Mouse (Mus musculus): ENCODE measurements around the gene Odaph. TPM values are rescaled to one million over a fixed set of nuclear protein-coding genes. Genes with fewer than 3 reads are reported as not detected.
"Not testable (repeated sequence)": the region's sequence is repeated elsewhere in the genome, so short reads cannot be mapped to it uniquely, and the experiment has no call there.

The Odaph gene
- not detected in 2 replicates for polyA plus RNA-seq (2014; fragmentation: Nextera tagmentation; extraction: Ambion mirVana)

DNA sequence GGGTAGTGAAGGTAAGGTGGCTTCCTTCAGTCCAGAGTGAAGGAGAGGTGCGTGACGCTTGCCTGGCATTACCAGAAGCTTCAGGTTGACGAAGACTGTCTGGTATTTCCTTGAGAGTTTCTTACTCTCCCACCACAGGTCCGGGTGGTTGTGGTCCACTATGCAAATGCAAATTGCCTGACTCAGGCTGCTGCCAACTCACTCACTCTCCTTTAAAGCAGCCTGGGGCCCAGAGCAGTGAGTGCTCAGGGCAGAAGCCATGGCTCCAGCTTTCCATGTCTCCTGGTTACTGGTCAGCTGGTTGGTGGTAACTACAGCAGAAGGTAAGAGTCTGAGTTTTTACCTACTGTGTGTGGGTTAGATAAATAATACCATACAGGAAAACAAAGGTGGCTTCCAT lies at the start of gene Odaph:
Gene Odaph (plus strand): TSS at position 240 of the 400 bp plus-strand sequence.
- Histone ChIP-seq H3K9me3 (ENCODE audit: control insufficient read depth, low read length) (no peaks in the 10 kb centered on the region), H3K4me3 (ENCODE audit: low read length) (no peak within 1 kb of the TSS), H3K4me1 (ENCODE audit: control insufficient read depth, insufficient read depth, low read length) (no peaks in the 10 kb centered on the region), H3K9ac (ENCODE audit: low read depth, low read length) (no peak within 1 kb of the TSS), H3K27me3 (ENCODE audit: control insufficient read depth, insufficient read depth, low read length) (no peaks in the 10 kb centered on the region), H3K4me2 (replicated peaks; ENCODE audit: low read depth, low read length) (no peak within 1 kb of the TSS), H3K27ac (ENCODE audit: low read depth, low read length) (no peak within 1 kb of the TSS), H3K36me3 (ENCODE audit: control insufficient read depth, insufficient read depth, low read length) (no peaks in the 10 kb centered on the region)
- WGBS, result 69% methylated on average over 4 of the region's 4 CpGs
- no peak for ATAC-seq (ENCODE audit: low FRiP score, low TSS enrichment)

DNA sequence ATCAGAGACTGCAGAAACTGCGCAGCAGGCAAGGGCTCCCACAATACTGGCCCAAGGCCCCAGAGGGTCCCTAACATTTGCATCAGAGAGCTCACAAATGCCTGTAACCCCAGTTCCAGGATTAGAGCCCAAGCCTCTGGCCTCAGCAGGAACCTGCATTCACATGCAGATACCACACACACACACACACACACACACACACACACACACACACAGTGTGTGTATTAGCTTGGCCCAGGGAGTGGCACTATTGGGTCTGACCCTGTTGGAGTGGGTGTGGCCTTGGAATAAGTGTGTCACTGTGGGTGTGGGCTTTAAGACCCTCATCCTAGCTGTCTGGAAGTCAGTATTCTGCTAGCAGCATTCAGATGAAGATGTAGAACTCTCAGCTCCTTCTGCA lies 41.7 kb upstream of the Odaph start:
- H3K27me3 ChIP-seq (ENCODE audit: control insufficient read depth, insufficient read depth, low read length); H3K27ac ChIP-seq (ENCODE audit: low read depth, low read length); H3K4me3 ChIP-seq (ENCODE audit: low read length); H3K9me3 ChIP-seq (ENCODE audit: control insufficient read depth, low read length); ATAC-seq (ENCODE audit: low FRiP score, low TSS enrichment); H3K4me1 ChIP-seq (ENCODE audit: control insufficient read depth, insufficient read depth, low read length); H3K4me2 ChIP-seq (replicated peaks; ENCODE audit: low read depth, low read length); H3K9ac ChIP-seq (ENCODE audit: low read depth, low read length): not testable (repeated sequence)
- H3K36me3 ChIP-seq (ENCODE audit: control insufficient read depth, insufficient read depth, low read length), result peaks cover 30% of the 10 kb centered on the region
- WGBS, result 65% methylated on average over 1 of the region's 1 CpGs

DNA sequence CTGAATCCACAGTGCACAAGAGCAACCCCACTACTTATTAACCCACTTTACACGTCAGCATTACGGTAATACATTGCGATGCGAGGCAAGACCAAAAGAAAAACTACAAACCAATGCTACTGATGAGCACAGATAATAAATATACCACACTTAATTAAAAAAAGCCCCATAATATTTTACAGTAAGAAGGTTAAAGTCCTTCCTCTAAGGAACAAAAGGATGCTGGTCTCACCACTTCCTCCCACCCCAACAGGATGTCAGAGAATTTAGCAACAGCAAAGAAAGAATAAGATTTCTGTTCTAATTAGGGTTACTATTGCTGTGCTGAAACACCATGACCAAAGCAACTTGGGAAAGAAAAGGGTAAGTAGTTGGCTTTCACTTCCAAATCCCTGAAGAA lies 40.3 kb upstream of the Odaph start:
- Histone ChIP-seq H3K4me3 (ENCODE audit: low read length) (no peak overlapping the region), H3K27ac (ENCODE audit: low read depth, low read length) (no peak overlapping the region), H3K9me3 (ENCODE audit: control insufficient read depth, low read length) (no peaks in the 10 kb centered on the region), H3K9ac (ENCODE audit: low read depth, low read length) (no peak overlapping the region), H3K27me3 (ENCODE audit: control insufficient read depth, insufficient read depth, low read length) (no peaks in the 10 kb centered on the region), H3K36me3 (ENCODE audit: control insufficient read depth, insufficient read depth, low read length) (peaks cover 43% of the 10 kb centered on the region), H3K4me2 (replicated peaks; ENCODE audit: low read depth, low read length) (no peak overlapping the region), H3K4me1 (ENCODE audit: control insufficient read depth, insufficient read depth, low read length) (no peaks in the 10 kb centered on the region)
- no peak for ATAC-seq (ENCODE audit: low FRiP score, low TSS enrichment)
- WGBS, result 98% methylated on average over 4 of the region's 4 CpGs

DNA sequence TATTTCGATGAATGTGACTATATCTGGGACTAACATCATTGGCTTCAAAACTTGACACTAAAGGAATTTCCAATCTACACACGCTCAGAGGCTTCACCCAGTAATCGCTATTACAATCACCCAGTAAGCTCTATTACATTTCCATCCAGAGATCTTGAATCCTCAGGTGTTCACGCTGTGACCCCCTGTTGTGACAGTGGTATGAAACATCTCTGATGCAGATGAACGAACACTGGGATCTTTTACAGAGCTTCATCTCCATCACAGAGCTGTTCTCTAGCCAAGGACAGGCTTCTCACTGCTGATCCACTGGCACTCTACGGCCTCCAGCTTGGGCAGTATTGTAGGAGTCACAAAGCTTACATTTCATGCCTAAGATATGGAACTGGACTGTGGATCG lies 37.8 kb upstream of the Odaph start:
- H3K36me3 ChIP-seq (ENCODE audit: control insufficient read depth, insufficient read depth, low read length), result peaks cover 60% of the 10 kb centered on the region
- no peak overlapping the region for H3K27ac ChIP-seq (ENCODE audit: low read depth, low read length)
- H3K4me3 ChIP-seq (ENCODE audit: low read length), result no peak overlapping the region
- no peaks in the 10 kb centered on the region for H3K9me3 ChIP-seq (ENCODE audit: control insufficient read depth, low read length)
- no peaks in the 10 kb centered on the region for H3K27me3 ChIP-seq (ENCODE audit: control insufficient read depth, insufficient read depth, low read length)
- WGBS, result 90% methylated on average over 7 of the region's 7 CpGs
- no peak overlapping the region for H3K4me2 ChIP-seq (replicated peaks; ENCODE audit: low read depth, low read length)
- no peaks in the 10 kb centered on the region for H3K4me1 ChIP-seq (ENCODE audit: control insufficient read depth, insufficient read depth, low read length)
- ATAC-seq (ENCODE audit: low FRiP score, low TSS enrichment), result no peak
- H3K9ac ChIP-seq (ENCODE audit: low read depth, low read length), result no peak overlapping the region

DNA sequence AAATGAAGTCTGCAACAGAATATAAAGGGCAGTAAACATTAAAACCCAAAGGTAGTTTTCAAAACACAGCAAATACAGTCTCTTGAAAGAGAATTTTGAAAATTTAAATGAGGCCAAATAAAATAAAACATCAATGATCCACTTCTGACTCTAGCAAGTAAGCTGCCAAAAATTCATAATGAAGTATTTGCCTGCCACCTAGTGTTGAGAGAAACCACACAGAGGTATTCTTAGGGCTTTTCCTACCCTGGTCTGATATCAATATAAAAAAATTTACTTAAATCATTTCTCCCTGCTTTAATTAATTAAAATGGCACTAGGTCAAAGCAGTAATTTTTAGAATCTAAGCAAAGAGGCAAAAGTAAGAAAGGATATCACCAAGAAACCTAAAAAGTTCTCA lies 35.9 kb upstream of the Odaph start:
- no peaks in the 10 kb centered on the region for H3K27me3 ChIP-seq (ENCODE audit: control insufficient read depth, insufficient read depth, low read length)
- no peak overlapping the region for H3K9ac ChIP-seq (ENCODE audit: low read depth, low read length)
- ATAC-seq (ENCODE audit: low FRiP score, low TSS enrichment), result no peak
- H3K27ac ChIP-seq (ENCODE audit: low read depth, low read length), result no peak overlapping the region
- no peak overlapping the region for H3K4me2 ChIP-seq (replicated peaks; ENCODE audit: low read depth, low read length)
- H3K9me3 ChIP-seq (ENCODE audit: control insufficient read depth, low read length), result no peaks in the 10 kb centered on the region
- H3K4me3 ChIP-seq (ENCODE audit: low read length), result no peak overlapping the region
- peaks cover 69% of the 10 kb centered on the region for H3K36me3 ChIP-seq (ENCODE audit: control insufficient read depth, insufficient read depth, low read length)
- no peaks in the 10 kb centered on the region for H3K4me1 ChIP-seq (ENCODE audit: control insufficient read depth, insufficient read depth, low read length)

DNA sequence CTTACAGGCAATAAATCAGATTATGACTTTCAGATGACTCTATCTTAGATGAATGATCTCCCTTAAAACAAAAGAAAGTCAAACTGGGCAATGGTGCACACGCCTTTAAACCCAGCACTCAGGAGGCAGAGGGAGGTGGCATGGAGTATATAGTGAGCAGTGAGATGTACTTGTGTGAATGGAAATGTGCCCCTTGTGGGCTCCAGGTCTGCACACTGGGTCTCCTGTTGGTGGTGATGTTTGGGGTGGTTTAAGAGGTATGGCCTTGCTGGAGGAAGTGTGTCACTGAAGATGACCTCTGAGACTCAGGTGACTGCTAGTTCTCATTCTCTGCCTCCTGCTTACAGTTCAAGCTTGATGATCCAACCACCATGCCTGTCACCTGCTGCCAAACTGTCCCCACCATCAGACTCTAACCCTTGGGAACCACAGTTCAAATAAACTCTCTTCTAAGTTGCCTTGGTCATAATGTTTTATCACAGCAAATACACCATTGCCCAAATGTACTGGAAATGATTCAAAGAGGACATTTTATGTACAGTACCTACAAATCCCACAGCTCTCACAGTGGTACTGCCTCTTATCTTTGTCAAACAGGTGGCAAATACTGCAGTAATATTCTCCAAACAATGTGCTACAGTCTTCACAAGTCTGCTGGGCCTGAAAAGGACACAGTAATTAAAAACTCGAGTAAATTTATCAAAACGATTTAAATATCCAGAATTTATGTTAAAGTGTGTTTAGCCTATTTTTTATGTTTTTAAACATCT lies 30.1 kb upstream of the Odaph start:
- H3K4me1 ChIP-seq (ENCODE audit: control insufficient read depth, insufficient read depth, low read length), result peaks cover 15% of the 10 kb centered on the region
- 92% methylated on average over 3 of the region's 3 CpGs for WGBS
- H3K27ac ChIP-seq (ENCODE audit: low read depth, low read length), result no peak overlapping the region
- no peak for ATAC-seq (ENCODE audit: low FRiP score, low TSS enrichment)
- H3K9me3 ChIP-seq (ENCODE audit: control insufficient read depth, low read length), result no peaks in the 10 kb centered on the region
- no peaks in the 10 kb centered on the region for H3K27me3 ChIP-seq (ENCODE audit: control insufficient read depth, insufficient read depth, low read length)
- no peak overlapping the region for H3K4me2 ChIP-seq (replicated peaks; ENCODE audit: low read depth, low read length)
- peaks cover 40% of the 10 kb centered on the region for H3K36me3 ChIP-seq (ENCODE audit: control insufficient read depth, insufficient read depth, low read length)
- no peak overlapping the region for H3K4me3 ChIP-seq (ENCODE audit: low read length)
- H3K9ac ChIP-seq (ENCODE audit: low read depth, low read length), result no peak overlapping the region

DNA sequence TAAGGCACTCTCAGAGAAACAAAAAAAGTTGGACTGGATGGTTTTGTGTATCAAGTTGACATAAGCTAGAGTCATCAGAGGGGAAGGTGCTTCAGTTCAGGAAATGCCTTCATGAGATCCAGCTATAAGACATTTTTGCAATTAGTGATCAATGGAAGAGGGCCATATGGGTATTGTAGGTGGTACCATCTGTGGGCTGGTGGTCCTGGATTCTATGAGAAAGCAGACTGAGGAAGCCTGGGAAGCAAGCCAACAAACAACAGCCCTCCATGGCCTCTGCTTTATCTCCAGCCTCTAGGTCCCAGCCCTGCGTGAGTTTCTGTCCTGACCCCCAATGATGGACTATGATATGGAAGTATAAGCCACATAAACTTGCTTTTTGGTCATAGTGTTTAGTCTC lies 28.2 kb upstream of the Odaph start:
- H3K36me3 ChIP-seq (ENCODE audit: control insufficient read depth, insufficient read depth, low read length), result peaks cover 26% of the 10 kb centered on the region
- H3K27ac ChIP-seq (ENCODE audit: low read depth, low read length), result no peak overlapping the region
- no peak overlapping the region for H3K4me2 ChIP-seq (replicated peaks; ENCODE audit: low read depth, low read length)
- no peak overlapping the region for H3K9ac ChIP-seq (ENCODE audit: low read depth, low read length)
- no peak overlapping the region for H3K4me3 ChIP-seq (ENCODE audit: low read length)
- WGBS, result 80% methylated on average over 1 of the region's 1 CpGs
- ATAC-seq (ENCODE audit: low FRiP score, low TSS enrichment), result no peak
- H3K27me3 ChIP-seq (ENCODE audit: control insufficient read depth, insufficient read depth, low read length), result no peaks in the 10 kb centered on the region
- H3K9me3 ChIP-seq (ENCODE audit: control insufficient read depth, low read length), result no peaks in the 10 kb centered on the region
- peaks cover 15% of the 10 kb centered on the region for H3K4me1 ChIP-seq (ENCODE audit: control insufficient read depth, insufficient read depth, low read length)

DNA sequence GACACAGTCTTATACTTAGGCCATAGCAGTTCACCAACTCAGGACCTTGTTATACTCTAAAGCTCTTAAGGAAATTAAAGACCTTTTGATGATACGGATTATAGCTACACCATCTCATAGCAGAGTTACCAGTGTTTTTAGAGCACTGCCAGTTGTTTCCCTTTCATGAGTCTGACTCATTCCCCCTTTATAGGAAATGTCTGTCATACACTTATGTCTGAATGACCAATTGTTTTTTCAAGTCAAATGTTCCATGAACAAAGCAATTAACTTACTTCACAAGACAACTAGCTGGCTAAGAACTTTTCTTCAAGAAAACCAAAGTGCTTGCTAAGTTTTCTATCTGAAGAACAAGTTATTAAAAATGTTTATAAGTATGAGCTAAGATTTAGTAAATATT lies 27.3 kb upstream of the Odaph start:
- no peaks in the 10 kb centered on the region for H3K9me3 ChIP-seq (ENCODE audit: control insufficient read depth, low read length)
- no peak overlapping the region for H3K4me2 ChIP-seq (replicated peaks; ENCODE audit: low read depth, low read length)
- no peak overlapping the region for H3K9ac ChIP-seq (ENCODE audit: low read depth, low read length)
- no peak for ATAC-seq (ENCODE audit: low FRiP score, low TSS enrichment)
- H3K4me1 ChIP-seq (ENCODE audit: control insufficient read depth, insufficient read depth, low read length), result peaks cover 15% of the 10 kb centered on the region
- no peak overlapping the region for H3K4me3 ChIP-seq (ENCODE audit: low read length)
- H3K27me3 ChIP-seq (ENCODE audit: control insufficient read depth, insufficient read depth, low read length), result no peaks in the 10 kb centered on the region
- peaks cover 20% of the 10 kb centered on the region for H3K36me3 ChIP-seq (ENCODE audit: control insufficient read depth, insufficient read depth, low read length)
- WGBS, result 87% methylated on average over 1 of the region's 1 CpGs
- no peak overlapping the region for H3K27ac ChIP-seq (ENCODE audit: low read depth, low read length)

DNA sequence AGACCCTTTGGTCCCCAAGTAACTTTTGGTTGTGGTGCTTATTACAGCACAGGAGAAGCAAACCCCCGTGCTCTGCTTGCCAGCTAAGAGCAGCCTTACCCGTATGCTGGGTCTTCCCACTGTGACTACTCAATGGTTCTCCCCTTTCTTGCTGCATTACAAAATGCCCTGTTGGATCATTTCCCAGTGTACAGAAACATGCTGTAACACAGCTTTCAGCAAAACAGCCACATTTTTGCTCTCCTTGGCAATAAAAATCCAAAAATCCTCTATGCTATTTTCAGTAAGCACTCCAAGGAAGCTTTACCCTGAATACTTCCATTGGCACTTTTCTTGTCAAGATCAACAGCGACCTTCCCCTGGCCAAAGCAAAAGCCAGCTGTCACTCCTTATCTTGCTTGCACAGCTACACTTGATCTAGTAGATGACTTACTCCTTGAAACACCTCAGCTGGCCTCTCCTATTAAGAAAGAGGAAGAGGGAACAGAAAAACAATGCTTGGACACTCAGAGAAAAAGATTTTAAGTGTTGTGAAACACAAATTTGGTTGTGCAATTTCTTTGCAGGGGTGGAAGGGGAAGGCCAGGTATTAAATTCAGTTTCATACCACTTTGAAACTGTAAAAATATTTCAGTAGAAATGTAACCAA lies 26.5 kb upstream of the Odaph start:
- no peak for ATAC-seq (ENCODE audit: low FRiP score, low TSS enrichment)
- no peak overlapping the region; the same call in 1 of the 2 replicates for H3K9ac ChIP-seq (ENCODE audit: low read depth, low read length)
- 65% methylated on average over 3 of the region's 3 CpGs for WGBS
- H3K27ac ChIP-seq (ENCODE audit: low read depth, low read length), result no peak overlapping the region
- no peaks in the 10 kb centered on the region for H3K9me3 ChIP-seq (ENCODE audit: control insufficient read depth, low read length)
- H3K4me1 ChIP-seq (ENCODE audit: control insufficient read depth, insufficient read depth, low read length), result peaks cover 15% of the 10 kb centered on the region
- H3K4me3 ChIP-seq (ENCODE audit: low read length), result peak overlapping the region; percentile 71
- peak overlapping the region; percentile 69 for H3K4me2 ChIP-seq (replicated peaks; ENCODE audit: low read depth, low read length)
- H3K27me3 ChIP-seq (ENCODE audit: control insufficient read depth, insufficient read depth, low read length), result no peaks in the 10 kb centered on the region
- peaks cover 17% of the 10 kb centered on the region for H3K36me3 ChIP-seq (ENCODE audit: control insufficient read depth, insufficient read depth, low read length)
